Mouse (Mus musculus): ENCODE measurements around the gene Rhbdf2. TPM values are rescaled to one million over a fixed set of nuclear protein-coding genes. Genes with fewer than 3 reads are reported as not detected.

The Rhbdf2 gene
- total and polyA plus RNA-seq, 3 experiments: 6.4 to 13.7 TPM; not detected in 1

DNA sequence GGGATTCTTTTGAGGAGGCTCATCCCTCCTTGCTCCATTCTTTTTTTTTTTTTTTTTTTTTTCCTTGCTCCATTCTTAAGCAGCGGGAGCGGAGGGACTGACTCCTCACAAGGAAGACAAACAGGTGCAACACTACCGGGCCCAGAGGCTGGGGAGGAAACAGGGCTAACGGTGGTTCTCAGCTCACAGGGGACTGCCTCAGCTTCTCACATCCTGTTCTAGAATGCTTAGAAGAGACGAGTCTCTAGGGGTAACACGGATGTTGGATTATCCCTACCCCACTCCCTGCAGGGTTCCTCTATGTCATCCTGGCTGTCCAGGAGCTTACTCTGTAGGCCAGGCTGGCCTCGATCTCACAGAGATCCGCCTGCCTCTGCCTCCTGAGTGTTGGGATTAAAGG, 37.2 kb downstream of the Rhbdf2 start:
- H3K79me2 ChIP-seq (ENCODE audit: control insufficient read depth, insufficient read depth, low read length, poor library complexity): no peaks in the 10 kb centered on the region
- H3K4me3 ChIP-seq (ENCODE audit: control insufficient read depth in 1 of 2, insufficient read depth in 1 of 2, low read depth in 2 of 2, low read length in 2 of 2): no peak overlapping the region
- no peak overlapping the region for H3K27ac ChIP-seq (ENCODE audit: control insufficient read depth, low read depth, low read length)
- no peak for DNase-seq (ENCODE audit: low read depth, low spot score)
- no peaks in the 10 kb centered on the region for H3K27me3 ChIP-seq (ENCODE audit: control insufficient read depth in 1 of 2, insufficient read depth in 2 of 2, low read length in 2 of 2)
- H3K9me3 ChIP-seq (replicated peaks; ENCODE audit: insufficient read depth, low read length): no peaks in the 10 kb centered on the region
- H3K36me3 ChIP-seq (ENCODE audit: control insufficient read depth in 1 of 2, insufficient read depth in 2 of 2, low read length in 2 of 2): peaks cover 0 to 10% of the 10 kb centered on the region in 2 experiments; a peak in 2 of 4 replicates
- no peak overlapping the region for H3K9ac ChIP-seq (ENCODE audit: control insufficient read depth, low read depth, low read length, poor library complexity, severe bottlenecking)
- TF ChIP-seq ETS1 (IDR thresholded peaks at IDR 0.05; ENCODE audit: low read depth, low read length): no peak
- no peak for TF ChIP-seq GATA1 (IDR thresholded peaks at IDR 0.05; ENCODE audit: low read depth, low read length)
- TF ChIP-seq POLR2AphosphoS5 (IDR thresholded peaks at IDR 0.05; ENCODE audit: borderline replicate concordance, low read depth, low read length): no peak
- H3K4me1 ChIP-seq (ENCODE audit: control insufficient read depth in 1 of 2, insufficient read depth in 2 of 2, low read length in 2 of 2): peaks cover 8 to 30% of the 10 kb centered on the region in 2 experiments; a peak in 3 of 4 replicates

GRCm38 (mm10) chr11:116589020-116589531, 37.7 kb downstream of the Rhbdf2 start:
- H3K79me2 ChIP-seq (ENCODE audit: control insufficient read depth, insufficient read depth, low read length, poor library complexity): no peaks in the 10 kb centered on the region
- no peak overlapping the region; a peak in 1 of 4 replicates for H3K4me3 ChIP-seq (ENCODE audit: control insufficient read depth in 1 of 2, insufficient read depth in 1 of 2, low read depth in 2 of 2, low read length in 2 of 2)
- no peaks in the 10 kb centered on the region for H3K27me3 ChIP-seq (ENCODE audit: control insufficient read depth in 1 of 2, insufficient read depth in 2 of 2, low read length in 2 of 2)
- H3K4me1 ChIP-seq (ENCODE audit: control insufficient read depth in 1 of 2, insufficient read depth in 2 of 2, low read length in 2 of 2): peaks cover 8 to 30% of the 10 kb centered on the region in 2 experiments; a peak in 3 of 4 replicates
- TF ChIP-seq TCF12 (IDR thresholded peaks at IDR 0.05; ENCODE audit: low read depth, low read length) (peak; percentile 44; the same call in 1 of the 2 replicates), GATA1 (IDR thresholded peaks at IDR 0.05; ENCODE audit: low read depth, low read length) (peak; percentile 46), MYB (IDR thresholded peaks at IDR 0.05; ENCODE audit: low read depth, low read length) (no peak), CHD2 (IDR thresholded peaks at IDR 0.05; ENCODE audit: low read length) (no peak), HCFC1 (IDR thresholded peaks at IDR 0.05; ENCODE audit: low read depth, low read length) (no peak), USF1 (IDR thresholded peaks at IDR 0.05; ENCODE audit: low read depth, low read length) (0 out of 2 replicates have a peak, but pooled peaks have one; percentile 20), CHD1 (IDR thresholded peaks at IDR 0.05; ENCODE audit: low read depth, low read length) (no peak), ETS1 (IDR thresholded peaks at IDR 0.05; ENCODE audit: low read depth, low read length) (peak; percentile 79)
- no peak overlapping the region for H3K27ac ChIP-seq (ENCODE audit: control insufficient read depth, low read depth, low read length)
- no peaks in the 10 kb centered on the region for H3K9me3 ChIP-seq (replicated peaks; ENCODE audit: insufficient read depth, low read length)
- peaks cover 0 to 10% of the 10 kb centered on the region in 2 experiments; a peak in 2 of 4 replicates for H3K36me3 ChIP-seq (ENCODE audit: control insufficient read depth in 1 of 2, insufficient read depth in 2 of 2, low read length in 2 of 2)
- no peak for DNase-seq (ENCODE audit: low read depth, low spot score)
- no peak overlapping the region for H3K9ac ChIP-seq (ENCODE audit: control insufficient read depth, low read depth, low read length, poor library complexity, severe bottlenecking)

- Histone ChIP-seq H3K4me1 (ENCODE audit: control insufficient read depth in 1 of 2, insufficient read depth in 2 of 2, low read length in 2 of 2) (peaks cover 8 to 30% of the 10 kb centered on the region in 2 experiments; a peak in 3 of 4 replicates), H3K79me2 (ENCODE audit: control insufficient read depth, insufficient read depth, low read length, poor library complexity) (no peaks in the 10 kb centered on the region), H3K4me3 (ENCODE audit: control insufficient read depth in 1 of 2, insufficient read depth in 1 of 2, low read depth in 2 of 2, low read length in 2 of 2) (no peak overlapping the region), H3K27me3 (ENCODE audit: control insufficient read depth in 1 of 2, insufficient read depth in 2 of 2, low read length in 2 of 2) (no peaks in the 10 kb centered on the region), H3K9me3 (replicated peaks; ENCODE audit: insufficient read depth, low read length) (no peaks in the 10 kb centered on the region), H3K9ac (ENCODE audit: control insufficient read depth, low read depth, low read length, poor library complexity, severe bottlenecking) (no peak overlapping the region), H3K27ac (ENCODE audit: control insufficient read depth, low read depth, low read length) (no peak overlapping the region), H3K36me3 (ENCODE audit: control insufficient read depth in 1 of 2, insufficient read depth in 2 of 2, low read length in 2 of 2) (peaks cover 0 to 10% of the 10 kb centered on the region in 2 experiments; a peak in 2 of 4 replicates)
- peak; percentile 79 for DNase-seq (ENCODE audit: low read depth, low spot score)
- no peak for TF ChIP-seq UBTF (IDR thresholded peaks at IDR 0.05; ENCODE audit: borderline replicate concordance, insufficient read depth, low read depth, low read length)
- peak; percentile 54 for TF ChIP-seq NRF1 (IDR thresholded peaks at IDR 0.05; ENCODE audit: insufficient read depth, low read depth, low read length, poor library complexity, severe bottlenecking)
- TF ChIP-seq ZKSCAN1 (IDR thresholded peaks at IDR 0.05; ENCODE audit: low read depth, low read length): no peak
- TF ChIP-seq CHD1 (IDR thresholded peaks at IDR 0.05; ENCODE audit: low read depth, low read length): no peak
- peak; percentile 38 for TF ChIP-seq RAD21 (IDR thresholded peaks at IDR 0.05; ENCODE audit: low read depth, low read length)
- no peak for TF ChIP-seq TCF12 (IDR thresholded peaks at IDR 0.05; ENCODE audit: low read depth, low read length)
- no peak for TF ChIP-seq ZC3H11A (IDR thresholded peaks at IDR 0.05; ENCODE audit: low read depth, low read length)
- no peak for TF ChIP-seq TBP (IDR thresholded peaks at IDR 0.05; ENCODE audit: low read depth, low read length)
- TF ChIP-seq NELFE (IDR thresholded peaks at IDR 0.05; ENCODE audit: low read depth, low read length): no peak
- TF ChIP-seq USF1 (IDR thresholded peaks at IDR 0.05; ENCODE audit: low read depth, low read length): no peak
- no peak for TF ChIP-seq HCFC1 (IDR thresholded peaks at IDR 0.05; ENCODE audit: low read depth, low read length)
- no peak for TF ChIP-seq MAX (IDR thresholded peaks at IDR 0.05; ENCODE audit: low read length)
- no peak for TF ChIP-seq EP300 (IDR thresholded peaks at IDR 0.05; ENCODE audit: low read depth in 1 of 2, low read length in 2 of 2)
- no peak for TF ChIP-seq POLR2A (IDR thresholded peaks at IDR 0.05; ENCODE audit: control insufficient read depth in 1 of 2, insufficient read depth in 1 of 2, low read depth in 1 of 2, low read length in 2 of 2, poor library complexity in 1 of 2)
- no peak for TF ChIP-seq MAZ (IDR thresholded peaks at IDR 0.05; ENCODE audit: low read depth, low read length)
- peak; percentile 95 to 100 (median 99) for TF ChIP-seq CTCF (IDR thresholded peaks at IDR 0.05 in 2 of 3, conservative IDR thresholded peaks at IDR 0.05 in 1 of 3; ENCODE audit: control insufficient read depth in 1 of 3, insufficient read depth in 1 of 3, low read depth in 2 of 3, low read length in 3 of 3, poor library complexity in 1 of 3, severe bottlenecking in 1 of 3)
- no peak for TF ChIP-seq RCOR1 (IDR thresholded peaks at IDR 0.05; ENCODE audit: low read depth, low read length)
- TF ChIP-seq JUND (IDR thresholded peaks at IDR 0.05; ENCODE audit: low read depth, low read length): no peak
These were observed 39.8 kb downstream of the Rhbdf2 start for GRCm38 (mm10) chr11:116586801-116587631.
